Mouse (Mus musculus) erythroblast, embryonic 14.5 days (primary cell): ENCODE results near the gene Kctd11. TPM values are rescaled to one million over a fixed set of nuclear protein-coding genes. Genes with fewer than 3 reads are reported as not detected.
A peak's percentile ranks its signal among the peaks of the same experiment; 100 is the strongest.
"Not testable (repeated sequence)": the region's sequence is repeated elsewhere in the genome, so short reads cannot be mapped to it uniquely, and the experiment has no call there.

ENCODE experiments used
- H3K27me3 ChIP-seq: 2 replicates; pipeline ENCODE4 v1.6.1; 2012; ENCODE audit warnings: inconsistent platforms; ENCODE audit not compliant: control insufficient read depth
- H3K36me3 ChIP-seq: 2 replicates; pipeline ENCODE4 v1.6.1; 2012; ENCODE audit warnings: mild to moderate bottlenecking, inconsistent platforms; ENCODE audit not compliant: control insufficient read depth
- H3K4me1 ChIP-seq: 2 replicates; pipeline ENCODE4 v1.6.1; 2012; ENCODE audit warnings: inconsistent platforms; ENCODE audit not compliant: control insufficient read depth
- H3K4me3 ChIP-seq: replicated peaks from 2 replicates; pipeline ENCODE3; 2012; ENCODE audit warnings: moderate library complexity, mild to moderate bottlenecking, inconsistent platforms
- H3K9me3 ChIP-seq: 2 replicates; pipeline ENCODE4 v1.6.1; 2012; ENCODE audit warnings: low read length, inconsistent platforms, mixed read lengths; ENCODE audit not compliant: control insufficient read depth
- GATA1 ChIP-seq: IDR thresholded peaks from 2 replicates; pipeline ENCODE4 v1.6.1; 2012; ENCODE audit warnings: low read length, inconsistent platforms, mixed read lengths
- TAL1 ChIP-seq: IDR thresholded peaks from 3 replicates; pipeline ENCODE4 v1.6.1; 2012; ENCODE audit warnings: low read length, inconsistent platforms, mixed read lengths
- polyA plus RNA-seq: library from polyadenylated mRNA; stranded (reverse); fragments of >175 nt; gene quantifications from 2 replicates; pipeline ENCODE4 v1.2.3, GENCODE M21; 2012

The Kctd11 gene
- polyA plus RNA-seq, 1 experiment, result 0.02 TPM

GRCm38 (mm10) chr11:69919661-69920265 is 38.6 kb upstream of the Kctd11 start:
- H3K9me3 ChIP-seq, result no peaks in the 10 kb centered on the region
- H3K4me1 ChIP-seq, result peaks cover 84% of the 10 kb centered on the region
- H3K4me3 ChIP-seq, result peak overlapping the region; percentile 96
- peaks cover 52% of the 10 kb centered on the region for H3K36me3 ChIP-seq
- H3K27me3 ChIP-seq, result no peaks in the 10 kb centered on the region
- no peak for TF ChIP-seq TAL1
- no peak for TF ChIP-seq GATA1

- peaks cover 89% of the 10 kb centered on the region for H3K4me1 ChIP-seq
- H3K36me3 ChIP-seq, result peaks cover 59% of the 10 kb centered on the region
- H3K9me3 ChIP-seq, result no peaks in the 10 kb centered on the region
- TF ChIP-seq TAL1, result no peak
- no peak for TF ChIP-seq GATA1
- peak overlapping the region; percentile 96 for H3K4me3 ChIP-seq
- no peaks in the 10 kb centered on the region for H3K27me3 ChIP-seq
Measured at GRCm38 (mm10) chr11:69919053-69919452, 37.8 kb upstream of the Kctd11 start.

GRCm38 (mm10) chr11:69918118-69918517 is 36.9 kb upstream of the Kctd11 start:
- TF ChIP-seq GATA1, result no peak
- TF ChIP-seq TAL1, result no peak
- Histone ChIP-seq H3K27me3 (no peaks in the 10 kb centered on the region), H3K4me1 (peaks cover 86% of the 10 kb centered on the region), H3K9me3 (no peaks in the 10 kb centered on the region), H3K4me3 (peak overlapping the region; percentile 96), H3K36me3 (peaks cover 65% of the 10 kb centered on the region)

GRCm38 (mm10) chr11:69917379-69917948 is 36.3 kb upstream of the Kctd11 start:
- Histone ChIP-seq H3K9me3 (no peaks in the 10 kb centered on the region), H3K4me1 (peaks cover 85% of the 10 kb centered on the region), H3K36me3 (peaks cover 72% of the 10 kb centered on the region), H3K4me3 (peak overlapping the region; percentile 43), H3K27me3 (no peaks in the 10 kb centered on the region)
- no peak for TF ChIP-seq GATA1
- no peak for TF ChIP-seq TAL1

GRCm38 (mm10) chr11:69916652-69917378 is 35.6 kb upstream of the Kctd11 start:
- H3K4me1 ChIP-seq, result peaks cover 81% of the 10 kb centered on the region
- H3K4me3 ChIP-seq, result peak overlapping the region; percentile 81

GRCm38 (mm10) chr11:69915667-69916627 is 34.7 kb upstream of the Kctd11 start:
- H3K4me3 ChIP-seq, result peak overlapping the region; percentile 81
- H3K4me1 ChIP-seq, result peaks cover 76% of the 10 kb centered on the region
- H3K27me3 ChIP-seq, result no peaks in the 10 kb centered on the region
- no peaks in the 10 kb centered on the region for H3K9me3 ChIP-seq
- TF ChIP-seq TAL1, result peak; percentile 92
- TF ChIP-seq GATA1, result peak; percentile 92
- H3K36me3 ChIP-seq, result peaks cover 87% of the 10 kb centered on the region

More at GRCm38 (mm10) chr11:69916652-69917378, 35.6 kb upstream of the Kctd11 start:
- not testable (repeated sequence) for H3K9me3 ChIP-seq, H3K27me3 ChIP-seq
- H3K36me3 ChIP-seq, result peaks cover 78% of the 10 kb centered on the region

- H3K4me1 ChIP-seq, result peaks cover 71% of the 10 kb centered on the region
- no peak for TF ChIP-seq GATA1
- no peak for TF ChIP-seq TAL1
Measured at GRCm38 (mm10) chr11:69914917-69915430, 33.8 kb upstream of the Kctd11 start.

GRCm38 (mm10) chr11:69914372-69914764 is 33.2 kb upstream of the Kctd11 start:
- Histone ChIP-seq H3K4me3 (peak overlapping the region; percentile 81), H3K4me1 (peaks cover 66% of the 10 kb centered on the region), H3K27me3 (no peaks in the 10 kb centered on the region), H3K9me3 (no peaks in the 10 kb centered on the region), H3K36me3 (peaks cover 96% of the 10 kb centered on the region)
- no peak for TF ChIP-seq GATA1
- no peak for TF ChIP-seq TAL1

More at GRCm38 (mm10) chr11:69914917-69915430, 33.8 kb upstream of the Kctd11 start:
- H3K27me3 ChIP-seq, result no peaks in the 10 kb centered on the region
- no peaks in the 10 kb centered on the region for H3K9me3 ChIP-seq
- H3K4me3 ChIP-seq, result peak overlapping the region; percentile 81
- peaks cover 94% of the 10 kb centered on the region for H3K36me3 ChIP-seq
